Mouse (Mus musculus): ENCODE measurements around the gene Ccdc102a. TPM values are rescaled to one million over a fixed set of nuclear protein-coding genes. Genes with fewer than 3 reads are reported as not detected.

Ccdc102a gene
- polyA plus RNA-seq, 1 experiment from 2014 or later: 18.6 TPM

- no peak overlapping the region for H3K4me3 ChIP-seq
- H3K4me2 ChIP-seq: no peak overlapping the region
- no peaks in the 10 kb centered on the region for H3K36me3 ChIP-seq
- ATAC-seq (replicated peaks; ENCODE audit: insufficient number of reproducible peaks, insufficient read depth, low FRiP score, low read depth): no peak
- H3K27me3 ChIP-seq: peaks cover 2% of the 10 kb centered on the region
- H3K27ac ChIP-seq: no peak overlapping the region
- no peak overlapping the region for H3K9ac ChIP-seq
- H3K9me3 ChIP-seq (replicated peaks): no peaks in the 10 kb centered on the region
- H3K4me1 ChIP-seq (replicated peaks): peaks cover 23% of the 10 kb centered on the region
- 78% methylated on average over 5 of the region's 5 CpGs for WGBS
Observed at GRCm38 (mm10) chr8:94950458-94950857, 32.6 kb upstream of the Ccdc102a start.

DNA sequence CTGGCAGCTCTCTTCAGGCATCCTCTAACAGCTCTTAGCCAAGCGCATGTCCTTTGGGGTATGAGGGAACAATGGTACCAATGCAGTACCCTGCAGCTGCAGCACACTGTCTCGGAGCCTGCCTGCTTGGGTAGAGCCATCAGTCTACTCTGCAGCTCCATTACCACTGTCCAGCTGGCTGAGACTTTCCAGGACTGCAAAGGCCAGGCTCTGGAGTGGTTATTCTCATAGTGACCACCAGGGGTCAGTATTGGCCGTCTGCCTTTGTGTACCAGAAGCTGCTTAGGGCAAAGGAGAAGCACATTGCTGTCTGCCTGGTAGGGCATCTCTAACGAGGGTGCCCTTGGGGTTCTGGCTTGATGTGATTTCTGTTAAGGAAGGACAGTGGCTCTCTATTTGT lies 32.1 kb upstream of the Ccdc102a start:
- ATAC-seq (replicated peaks; ENCODE audit: insufficient number of reproducible peaks, insufficient read depth, low FRiP score, low read depth): no peak

GRCm38 (mm10) chr8:94949010-94949409 lies 31.1 kb upstream of the Ccdc102a start:
- Histone ChIP-seq H3K36me3 (no peaks in the 10 kb centered on the region), H3K4me1 (replicated peaks) (peaks cover 10% of the 10 kb centered on the region), H3K9ac (no peak overlapping the region), H3K4me2 (no peak overlapping the region), H3K9me3 (replicated peaks) (no peaks in the 10 kb centered on the region), H3K4me3 (no peak overlapping the region), H3K27ac (no peak overlapping the region), H3K27me3 (peaks cover 5% of the 10 kb centered on the region)
- no peak for ATAC-seq (replicated peaks; ENCODE audit: insufficient number of reproducible peaks, insufficient read depth, low FRiP score, low read depth)
- 80% methylated on average over 4 of the region's 4 CpGs for WGBS

More for the DNA sequence above, 32.1 kb upstream of the Ccdc102a start:
- Histone ChIP-seq H3K27me3 (peaks cover 5% of the 10 kb centered on the region), H3K27ac (no peak overlapping the region), H3K4me3 (no peak overlapping the region), H3K9ac (no peak overlapping the region), H3K9me3 (replicated peaks) (no peaks in the 10 kb centered on the region), H3K36me3 (no peaks in the 10 kb centered on the region), H3K4me2 (no peak overlapping the region), H3K4me1 (replicated peaks) (peaks cover 20% of the 10 kb centered on the region)
- WGBS: 19% methylated on average over 4 of the region's 4 CpGs

DNA sequence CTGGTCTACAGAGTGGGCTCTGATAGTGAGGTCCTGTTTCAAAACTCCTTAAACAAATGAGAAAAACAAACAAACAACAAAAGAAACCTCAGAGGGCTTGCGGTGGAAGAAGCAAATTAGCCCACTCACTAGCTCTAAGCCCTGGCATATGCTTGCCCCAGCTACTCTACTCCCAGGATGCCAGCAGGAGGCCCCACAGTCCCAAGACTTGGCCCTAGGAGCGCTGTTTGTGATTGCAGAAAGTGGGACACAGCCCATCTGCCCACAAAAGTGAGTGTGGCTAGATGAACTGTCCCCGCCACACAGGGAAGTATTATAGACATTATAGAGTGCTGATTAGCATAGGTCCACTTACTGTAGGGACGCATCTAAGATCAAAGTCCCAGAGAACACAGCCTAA lies 30.5 kb upstream of the Ccdc102a start:
- no peak overlapping the region for H3K4me3 ChIP-seq
- H3K9ac ChIP-seq: no peak overlapping the region
- H3K36me3 ChIP-seq: no peaks in the 10 kb centered on the region
- peaks cover 5% of the 10 kb centered on the region for H3K27me3 ChIP-seq
- H3K4me1 ChIP-seq (replicated peaks): peaks cover 4% of the 10 kb centered on the region; the same call in 1 of the 2 replicates
- no peak overlapping the region for H3K4me2 ChIP-seq
- H3K9me3 ChIP-seq (replicated peaks): no peaks in the 10 kb centered on the region
- WGBS: 72% methylated on average over 4 of the region's 4 CpGs
- H3K27ac ChIP-seq: no peak overlapping the region
- ATAC-seq (replicated peaks; ENCODE audit: insufficient number of reproducible peaks, insufficient read depth, low FRiP score, low read depth): no peak

DNA sequence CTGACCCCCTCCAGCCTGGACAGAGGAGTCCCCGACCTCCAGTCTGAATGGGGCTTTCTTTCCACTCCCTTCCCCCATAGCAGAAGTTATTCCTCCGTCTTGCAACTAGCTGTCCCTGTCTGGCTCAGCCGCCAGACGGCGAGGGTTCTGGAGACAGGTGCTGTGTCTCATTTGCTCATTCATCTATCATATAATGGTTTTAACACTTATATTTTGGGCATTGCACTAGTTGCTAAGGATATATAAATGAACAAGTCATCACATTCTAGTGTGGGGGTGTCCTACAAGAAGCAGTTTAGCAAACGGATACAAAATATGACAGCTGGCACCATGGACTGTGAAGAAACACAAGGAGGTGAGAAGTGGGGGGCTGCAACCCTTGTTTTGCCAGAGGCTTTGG lies 27.3 kb upstream of the Ccdc102a start:
- no peak for ATAC-seq (replicated peaks; ENCODE audit: insufficient number of reproducible peaks, insufficient read depth, low FRiP score, low read depth)
- H3K4me1 ChIP-seq (replicated peaks): 0 out of 2 replicates have a peak, but pooled peaks cover 3% of the 10 kb centered on the region
- H3K36me3 ChIP-seq: no peaks in the 10 kb centered on the region
- 52% methylated on average over 6 of the region's 6 CpGs for WGBS
- no peaks in the 10 kb centered on the region for H3K9me3 ChIP-seq (replicated peaks)
- H3K9ac ChIP-seq: no peak overlapping the region
- H3K4me2 ChIP-seq: no peak overlapping the region
- H3K27me3 ChIP-seq: peaks cover 13% of the 10 kb centered on the region
- no peak overlapping the region for H3K27ac ChIP-seq
- no peak overlapping the region for H3K4me3 ChIP-seq

DNA sequence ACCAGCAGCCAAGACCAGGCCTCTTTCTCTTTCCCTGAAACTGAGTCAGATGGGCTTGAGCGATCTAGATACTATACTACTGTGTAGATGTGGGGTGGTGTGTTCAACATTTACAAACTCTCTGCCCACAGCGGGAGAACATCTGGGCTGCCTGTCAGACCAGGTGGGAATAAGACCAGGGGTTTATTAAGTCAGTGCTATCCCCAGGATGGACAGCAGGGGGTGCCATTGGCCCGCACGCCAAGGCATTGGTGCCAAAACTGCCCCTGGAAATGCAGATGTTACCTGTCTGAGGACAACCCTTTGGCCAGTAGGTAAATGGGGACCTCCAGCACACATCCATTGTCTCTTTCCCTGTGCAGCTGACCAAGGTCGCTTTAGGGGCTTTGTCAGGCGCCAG lies 24.7 kb upstream of the Ccdc102a start:
- H3K9ac ChIP-seq: no peak overlapping the region
- 20% methylated on average over 6 of the region's 6 CpGs for WGBS
- H3K4me3 ChIP-seq: no peak overlapping the region
- H3K36me3 ChIP-seq: no peaks in the 10 kb centered on the region
- no peaks in the 10 kb centered on the region for H3K4me1 ChIP-seq (replicated peaks)
- H3K4me2 ChIP-seq: no peak overlapping the region
- no peak overlapping the region for H3K27ac ChIP-seq
- no peaks in the 10 kb centered on the region for H3K9me3 ChIP-seq (replicated peaks)
- ATAC-seq (replicated peaks; ENCODE audit: insufficient number of reproducible peaks, insufficient read depth, low FRiP score, low read depth): no peak
- H3K27me3 ChIP-seq: peaks cover 15% of the 10 kb centered on the region

DNA sequence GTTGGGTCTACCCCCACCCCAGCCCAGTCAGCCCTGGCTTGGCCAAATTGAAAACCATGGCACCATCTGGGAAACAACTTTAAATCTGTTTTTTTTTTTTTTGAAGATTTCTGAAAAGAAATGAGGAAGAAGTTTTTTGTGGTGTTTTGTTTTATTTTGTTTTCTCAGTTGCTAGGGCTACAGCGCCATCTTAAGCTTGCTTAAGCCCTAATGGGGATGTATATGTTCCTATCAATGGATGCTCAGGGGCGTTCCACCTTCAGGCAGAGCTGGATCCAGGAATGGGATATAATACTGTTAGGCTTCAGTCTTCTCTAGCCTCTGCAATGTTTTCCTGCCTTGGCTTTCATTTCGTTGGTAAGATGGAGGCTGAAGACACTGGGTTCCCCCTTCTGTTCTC lies 17.3 kb upstream of the Ccdc102a start:
- Histone ChIP-seq H3K9me3 (replicated peaks) (no peaks in the 10 kb centered on the region), H3K4me2 (no peak overlapping the region), H3K4me3 (no peak overlapping the region), H3K9ac (no peak overlapping the region), H3K4me1 (replicated peaks) (no peaks in the 10 kb centered on the region), H3K27ac (no peak overlapping the region), H3K27me3 (peaks cover 3% of the 10 kb centered on the region; the same call in 1 of the 2 replicates), H3K36me3 (no peaks in the 10 kb centered on the region)
- ATAC-seq (replicated peaks; ENCODE audit: insufficient number of reproducible peaks, insufficient read depth, low FRiP score, low read depth): no peak
- WGBS: 75% methylated on average over 3 of the region's 3 CpGs

GRCm38 (mm10) chr8:94933918-94934317 lies 16.0 kb upstream of the Ccdc102a start:
- Histone ChIP-seq H3K36me3 (no peaks in the 10 kb centered on the region), H3K4me2 (no peak overlapping the region), H3K4me3 (no peak overlapping the region), H3K27ac (no peak overlapping the region), H3K9ac (no peak overlapping the region), H3K27me3 (peaks cover 3% of the 10 kb centered on the region; the same call in 1 of the 2 replicates), H3K4me1 (replicated peaks) (no peaks in the 10 kb centered on the region), H3K9me3 (replicated peaks) (no peaks in the 10 kb centered on the region)
- no peak for ATAC-seq (replicated peaks; ENCODE audit: insufficient number of reproducible peaks, insufficient read depth, low FRiP score, low read depth)
- 49% methylated on average over 5 of the region's 5 CpGs for WGBS

- H3K27ac ChIP-seq: no peak overlapping the region
- H3K4me1 ChIP-seq (replicated peaks): no peaks in the 10 kb centered on the region
- no peaks in the 10 kb centered on the region for H3K36me3 ChIP-seq
- H3K27me3 ChIP-seq: 0 out of 2 replicates have a peak, but pooled peaks cover 4% of the 10 kb centered on the region
- 80% methylated on average over 3 of the region's 3 CpGs for WGBS
- no peak overlapping the region for H3K4me3 ChIP-seq
- no peak for ATAC-seq (replicated peaks; ENCODE audit: insufficient number of reproducible peaks, insufficient read depth, low FRiP score, low read depth)
- no peak overlapping the region for H3K9ac ChIP-seq
- no peak overlapping the region for H3K4me2 ChIP-seq
- no peaks in the 10 kb centered on the region for H3K9me3 ChIP-seq (replicated peaks)
Observed at GRCm38 (mm10) chr8:94928227-94928626, 10.3 kb upstream of the Ccdc102a start.

- Histone ChIP-seq H3K4me3 (no peak within 1 kb of the TSS), H3K9me3 (replicated peaks) (no peaks in the 10 kb centered on the region), H3K36me3 (no peaks in the 10 kb centered on the region), H3K4me1 (replicated peaks) (peaks cover 15% of the 10 kb centered on the region), H3K9ac (no peak within 1 kb of the TSS), H3K27me3 (0 out of 2 replicates have a peak, but pooled peaks cover 4% of the 10 kb centered on the region), H3K4me2 (no peak within 1 kb of the TSS), H3K27ac (peak within 1 kb of the TSS; percentile 45; the same call in 1 of the 2 replicates)
- 57% methylated on average over 7 of the region's 8 CpGs for WGBS
- ATAC-seq (replicated peaks; ENCODE audit: insufficient number of reproducible peaks, insufficient read depth, low FRiP score, low read depth): no peak; the same call in 1 of the 2 replicates
Observed at GRCm38 (mm10) chr8:94923405-94923804, 5.5 kb upstream of the Ccdc102a start, which contains the start of gene Adgrg5. TSS of gene Adgrg5 (plus strand) at chr8:94923694.

GRCm38 (mm10) chr8:94922602-94923001 lies 4.7 kb upstream of the Ccdc102a start:
- ATAC-seq (replicated peaks; ENCODE audit: insufficient number of reproducible peaks, insufficient read depth, low FRiP score, low read depth): no peak
- Histone ChIP-seq H3K4me2 (no peak overlapping the region), H3K4me1 (replicated peaks) (peaks cover 20% of the 10 kb centered on the region), H3K27me3 (0 out of 2 replicates have a peak, but pooled peaks cover 4% of the 10 kb centered on the region), H3K9ac (no peak overlapping the region), H3K27ac (peak overlapping the region; percentile 45; the same call in 1 of the 2 replicates), H3K9me3 (replicated peaks) (no peaks in the 10 kb centered on the region), H3K36me3 (no peaks in the 10 kb centered on the region), H3K4me3 (no peak overlapping the region)
- 18% methylated on average over 8 of the region's 8 CpGs for WGBS

DNA sequence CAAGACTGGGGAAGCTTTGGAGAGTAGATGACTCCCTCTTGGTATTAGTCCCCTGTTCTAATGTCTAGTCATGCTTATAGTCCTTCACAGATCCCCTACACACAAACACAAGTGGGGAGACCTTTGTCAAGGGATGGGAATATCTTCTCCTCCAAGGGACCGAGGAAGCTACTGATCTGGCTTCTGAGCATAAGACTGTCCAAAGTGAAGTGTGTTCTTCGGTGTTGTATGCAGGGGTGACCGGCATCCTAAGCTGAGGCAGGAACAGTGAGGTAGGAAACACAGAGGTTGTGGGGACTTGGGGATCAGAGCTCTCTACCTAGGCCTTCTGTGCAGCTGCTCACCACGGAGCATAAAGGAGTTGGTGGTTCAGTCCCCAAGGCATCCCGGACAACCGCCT lies 4.3 kb upstream of the Ccdc102a start:
- Histone ChIP-seq H3K9ac (no peak overlapping the region), H3K9me3 (replicated peaks) (no peaks in the 10 kb centered on the region), H3K36me3 (no peaks in the 10 kb centered on the region), H3K27me3 (0 out of 2 replicates have a peak, but pooled peaks cover 4% of the 10 kb centered on the region), H3K4me3 (no peak overlapping the region), H3K27ac (peak overlapping the region; percentile 45; the same call in 1 of the 2 replicates), H3K4me1 (replicated peaks) (peaks cover 20% of the 10 kb centered on the region), H3K4me2 (no peak overlapping the region)
- 56% methylated on average over 6 of the region's 6 CpGs for WGBS
- no peak for ATAC-seq (replicated peaks; ENCODE audit: insufficient number of reproducible peaks, insufficient read depth, low FRiP score, low read depth)

All from heart, embryonic 15.5 days (tissue).